19 mouse cellular contexts compared by ENCODE assay signal in the genomic region with DNA sequence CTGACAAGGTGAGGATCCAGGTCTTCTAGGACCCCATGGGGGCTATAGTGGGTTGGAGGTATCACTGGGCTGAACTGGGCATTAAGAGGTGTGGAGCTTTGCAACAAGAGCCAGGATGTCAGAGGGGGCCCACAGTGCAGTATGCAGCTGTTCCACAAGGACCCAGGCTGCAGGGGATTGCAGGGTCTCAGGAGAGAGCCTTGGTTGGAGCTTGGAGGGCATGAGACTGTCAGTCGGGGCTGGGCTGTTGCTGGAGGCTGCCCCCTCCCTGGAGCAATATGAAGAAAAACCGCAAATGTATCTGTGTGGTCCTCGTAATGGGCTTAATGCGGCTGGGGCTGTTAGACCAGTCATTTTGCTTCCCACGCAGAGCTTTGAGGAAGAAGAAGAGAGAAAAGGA. TPM values are rescaled to one million over a fixed set of nuclear protein-coding genes. Genes with fewer than 3 reads are reported as not detected.
DNase-seq lines count a peak whose midpoint lies in the region; ATAC-seq lines count a peak whose summit lies in the region.
"Had no signal": no experiment of that assay in that cellular context is flagged by ENCODE, and none has a peak within 500 bp of the region (broad histone marks: within the 10 kb centered on the region; RNA-seq: fewer than 3 reads in every experiment).

No protein-coding gene starts in this region.

- H3K9ac ChIP-seq in heart, embryonic 15.5 days: no peak overlapping the region
- H3K9ac ChIP-seq in forebrain, embryonic 12.5 days: no peak overlapping the region
- no peak overlapping the region for H3K9ac ChIP-seq in neural tube, embryonic 14.5 days (replicated peaks; ENCODE audit: low read depth, low read length)
- H3K9ac ChIP-seq: stomach, embryonic 15.5 days had no signal

- no peaks in the 10 kb centered on the region for H3K36me3 ChIP-seq in heart, embryonic 15.5 days
- no peaks in the 10 kb centered on the region for H3K36me3 ChIP-seq in forebrain, embryonic 12.5 days (replicated peaks)
- no peaks in the 10 kb centered on the region for H3K36me3 ChIP-seq in neural tube, embryonic 14.5 days (ENCODE audit: control insufficient read depth, insufficient read depth, low read length)
- H3K36me3 ChIP-seq: stomach, embryonic 15.5 days had no signal

- H3K4me3 ChIP-seq in heart, embryonic 15.5 days: peak overlapping the region; percentile 2; the same call in 1 of the 2 replicates
- H3K4me3 ChIP-seq in forebrain, embryonic 12.5 days (replicated peaks): no peak overlapping the region
- no peak overlapping the region for H3K4me3 ChIP-seq in neural tube, embryonic 14.5 days (ENCODE audit: low read depth, low read length)
- H3K4me3 ChIP-seq: erythroblast, embryonic 14.5 days; stomach, embryonic 15.5 days had no signal

- 68% methylated on average over 5 of the region's 5 CpGs for WGBS in heart, embryonic 15.5 days
- WGBS in forebrain, embryonic 12.5 days: 23% methylated on average over 5 of the region's 5 CpGs
- WGBS in neural tube, embryonic 14.5 days: 28% methylated on average over 5 of the region's 5 CpGs

- H3K4me2 ChIP-seq in heart, embryonic 15.5 days: no peak overlapping the region
- peak overlapping the region; percentile 35 for H3K4me2 ChIP-seq in forebrain, embryonic 12.5 days
- H3K4me2 ChIP-seq in neural tube, embryonic 14.5 days (ENCODE audit: low read depth, low read length): peak overlapping the region; percentile 30; the same call in 1 of the 2 replicates
- H3K4me2 ChIP-seq: stomach, embryonic 15.5 days had no signal

- no peak for ATAC-seq in heart, embryonic 15.5 days (replicated peaks; ENCODE audit: insufficient number of reproducible peaks, insufficient read depth, low FRiP score, low read depth)
- peak; percentile 73; the same call in 1 of the 2 replicates for ATAC-seq in forebrain, embryonic 12.5 days (ENCODE audit: low FRiP score)
- ATAC-seq in neural tube, embryonic 14.5 days (ENCODE audit: low read depth): no peak; the same call in 1 of the 2 replicates
- ATAC-seq: intestine, embryonic 16.5 days had no signal

- no peaks in the 10 kb centered on the region; the same call in 1 of the 2 replicates for H3K27me3 ChIP-seq in heart, embryonic 15.5 days
- H3K27me3 ChIP-seq in forebrain, embryonic 12.5 days: peaks cover 31% of the 10 kb centered on the region
- no peaks in the 10 kb centered on the region for H3K27me3 ChIP-seq in neural tube, embryonic 14.5 days (ENCODE audit: control insufficient read depth, insufficient read depth, low read length)
- H3K27me3 ChIP-seq: stomach, embryonic 15.5 days had no signal

- DNase-seq in heart, adult 8-10 months (ENCODE audit: low spot score): no peak
- DNase-seq in retina, embryonic 14.5 days (ENCODE audit: low spot score): peak; percentile 50
- DNase-seq in retina, postnatal 1 day: no peak
- no peak for DNase-seq in lung, postnatal 14 days
- DNase-seq in kidney, postnatal 4 days: no peak
- DNase-seq: adrenal gland, adult 8-10 months; cerebellum, adult 18-20 months; heart, adult 11 months; kidney, postnatal 10 days; lung, adult 2 months; right cerebral cortex, adult 18-20 months had no signal

- H3K9me3 ChIP-seq in heart, embryonic 15.5 days (replicated peaks): no peaks in the 10 kb centered on the region
- no peaks in the 10 kb centered on the region for H3K9me3 ChIP-seq in forebrain, embryonic 12.5 days
- H3K9me3 ChIP-seq in neural tube, embryonic 14.5 days (ENCODE audit: control insufficient read depth, low read length): no peaks in the 10 kb centered on the region
- H3K9me3 ChIP-seq: stomach, embryonic 15.5 days had no signal

- no peak overlapping the region for H3K27ac ChIP-seq in heart, embryonic 15.5 days
- H3K27ac ChIP-seq in forebrain, embryonic 12.5 days: peak overlapping the region; percentile 50; the same call in 1 of the 2 replicates
- H3K27ac ChIP-seq in neural tube, embryonic 14.5 days (ENCODE audit: low read depth, low read length): no peak overlapping the region
- H3K27ac ChIP-seq: stomach, embryonic 15.5 days had no signal

- H3K4me1 ChIP-seq in heart, embryonic 15.5 days (replicated peaks): no peaks in the 10 kb centered on the region
- peaks cover 12% of the 10 kb centered on the region for H3K4me1 ChIP-seq in forebrain, embryonic 12.5 days
- no peaks in the 10 kb centered on the region; the same call in 1 of the 2 replicates for H3K4me1 ChIP-seq in neural tube, embryonic 14.5 days (ENCODE audit: control insufficient read depth, insufficient read depth, low read length)
- H3K4me1 ChIP-seq: stomach, embryonic 15.5 days had no signal

RNA-seq across cellular contexts. Expression of a gene that starts 26.3 kb away (rescaled TPM):
- polyA plus RNA-seq in heart, embryonic 15.5 days (2015; fragmentation: Nextera tagmentation; extraction: Ambion mirVana): 6.2 and 7.5 TPM in 2 replicates
- total RNA-seq in heart, adult 8-10 months (2022): not detected
- 1.1 and 2.0 TPM in 2 replicates for polyA plus RNA-seq in forebrain, embryonic 12.5 days (2016; fragmentation: Nextera tagmentation; extraction: Ambion mirVana)
- polyA plus RNA-seq in neural tube, embryonic 14.5 days (2014; fragmentation: Nextera tagmentation; extraction: Ambion mirVana): 13.9 and 83.9 TPM in 2 replicates
- total RNA-seq: common myeloid progenitor, adult 5-6 weeks; neutrophil, adult 5-6 weeks had no signal
- polyA plus RNA-seq: erythroblast, embryonic 14.5 days had no signal

RNA-seq across cellular contexts. Expression of a gene that starts 52.0 kb away (rescaled TPM):
- polyA plus RNA-seq in heart, embryonic 15.5 days (2015; fragmentation: Nextera tagmentation; extraction: Ambion mirVana): 0.69 and 1.5 TPM in 2 replicates
- total RNA-seq in heart, adult 8-10 months (2022): 1 to 10 TPM; 2.4 to 5.1 (median 3.1) TPM
- 0.41 and 0.44 TPM in 2 replicates for polyA plus RNA-seq in forebrain, embryonic 12.5 days (2016; fragmentation: Nextera tagmentation; extraction: Ambion mirVana)
- polyA plus RNA-seq in neural tube, embryonic 14.5 days (2014; fragmentation: Nextera tagmentation; extraction: Ambion mirVana): 0.12 and 0.30 TPM in 2 replicates
